Mouse (Mus musculus) bone marrow, adult 2 months (tissue): Measurements from ENCODE around the gene Olfr545.

Source experiments
- CTCF ChIP-seq: fragments of 200-500 bp; IDR thresholded peaks from 2 replicates; pipeline ENCODE4 v1.5.1; 2011; ENCODE audit warnings: low read length, control low read depth; ENCODE audit not compliant: control insufficient read depth, insufficient read depth
- POLR2A ChIP-seq: fragments of 200-500 bp; IDR thresholded peaks from 2 replicates; pipeline ENCODE4 v1.6.1; 2011; ENCODE audit warnings: low read depth, mild to moderate bottlenecking, control low read depth, low read length, borderline replicate concordance; ENCODE audit not compliant: control insufficient read depth

GRCm38 (mm10) chr7:102479368-102480078 lies 19.9 kb downstream of the Olfr545 start:
- TF ChIP-seq CTCF (no peak), POLR2A (no peak)
